In the genomic region with DNA sequence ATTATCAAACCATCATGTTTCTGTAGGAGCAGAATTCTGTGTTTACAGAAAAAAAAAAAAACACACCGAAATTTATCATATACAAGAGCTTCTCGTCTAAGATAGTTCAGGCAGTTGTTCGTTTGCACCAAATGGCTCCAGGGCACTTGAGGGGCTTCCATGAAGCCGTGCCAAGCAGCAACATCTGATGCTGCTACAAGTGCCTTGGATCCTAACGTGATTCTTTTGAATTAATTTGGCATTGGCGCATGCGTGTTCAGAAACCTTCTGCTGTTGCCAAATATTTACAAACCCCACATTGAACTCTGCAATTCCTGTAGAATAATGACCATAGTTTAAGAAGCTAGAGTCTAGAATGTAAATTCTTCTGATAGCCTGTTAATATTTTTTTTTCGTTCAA, we compare ENCODE assay signal across 12 mouse cellular contexts.
"Had no signal": no experiment of that assay in that cellular context is flagged by ENCODE, and none has a peak within 500 bp of the region (broad histone marks: within the 10 kb centered on the region; RNA-seq: fewer than 3 reads in every experiment).

No protein-coding gene starts in this region.

- H3K27me3 ChIP-seq: limb, embryonic 12.5 days; liver, embryonic 13.5 days; midbrain, embryonic 12.5 days; neural tube, embryonic 12.5 days had no signal

- H3K9ac ChIP-seq: limb, embryonic 12.5 days; liver, embryonic 13.5 days; liver, postnatal 0 days; midbrain, embryonic 12.5 days; neural tube, embryonic 12.5 days had no signal

- H3K4me3 ChIP-seq: limb, embryonic 12.5 days; liver, embryonic 13.5 days; megakaryocyte, embryonic 14.5 days; midbrain, embryonic 12.5 days; neural tube, embryonic 12.5 days had no signal

- H3K4me2 ChIP-seq: limb, embryonic 12.5 days; liver, embryonic 13.5 days; midbrain, embryonic 12.5 days; neural tube, embryonic 12.5 days had no signal

- H3K27ac ChIP-seq: limb, embryonic 12.5 days; liver, embryonic 13.5 days; macrophage; midbrain, embryonic 12.5 days; neural tube, embryonic 12.5 days; stomach, postnatal 0 days had no signal

- DNase-seq: kidney, adult 8-10 months; kidney, postnatal 25 days; liver; liver, embryonic 13.5 days; liver, postnatal 0 days; thymus, postnatal 4 days had no signal

- ATAC-seq: liver, postnatal 0 days had no signal

- H3K4me1 ChIP-seq: limb, embryonic 12.5 days had no signal

- H3K9me3 ChIP-seq: limb, embryonic 12.5 days; liver, embryonic 13.5 days; midbrain, embryonic 12.5 days; neural tube, embryonic 12.5 days had no signal

- H3K36me3 ChIP-seq: limb, embryonic 12.5 days; liver, embryonic 13.5 days; midbrain, embryonic 12.5 days; neural tube, embryonic 12.5 days had no signal
